Mouse (Mus musculus) splenic B cell, adult 2 months (primary cell): ENCODE measurements around the gene Wnt11.

ENCODE experiments used
- DNase-seq: peaks from one replicate; pipeline ENCODE4 v3.0.0-alpha.2; 2011; ENCODE audit warnings: low read depth, low spot score
- H3K27me3 ChIP-seq: 2 replicates; pipeline ENCODE4 v1.6.1; 2012; ENCODE audit warnings: mild to moderate bottlenecking, low read length, moderate library complexity, mixed read lengths; ENCODE audit not compliant: control insufficient read depth, poor library complexity, insufficient read depth, severe bottlenecking
- H3K36me3 ChIP-seq: 2 replicates; pipeline ENCODE4 v1.6.1; 2012; ENCODE audit warnings: mild to moderate bottlenecking, low read length, moderate library complexity, mixed read lengths; ENCODE audit not compliant: control insufficient read depth, poor library complexity, insufficient read depth, severe bottlenecking

Gene Wnt11

GRCm38 (mm10) chr7:98806961-98807360, 28.0 kb upstream of the Wnt11 start:
- Histone ChIP-seq H3K27me3 (no peaks in the 10 kb centered on the region), H3K36me3 (no peaks in the 10 kb centered on the region)
- no peak for DNase-seq

GRCm38 (mm10) chr7:98809372-98809771, 25.5 kb upstream of the Wnt11 start:
- DNase-seq = peak; percentile 40
- Histone ChIP-seq H3K27me3 (no peaks in the 10 kb centered on the region), H3K36me3 (no peaks in the 10 kb centered on the region)

GRCm38 (mm10) chr7:98810619-98811018, 24.3 kb upstream of the Wnt11 start:
- Histone ChIP-seq H3K27me3 (no peaks in the 10 kb centered on the region), H3K36me3 (no peaks in the 10 kb centered on the region)
- DNase-seq = no peak

GRCm38 (mm10) chr7:98820501-98820900, 14.4 kb upstream of the Wnt11 start:
- H3K27me3 ChIP-seq = no peaks in the 10 kb centered on the region
- DNase-seq = no peak
- no peaks in the 10 kb centered on the region for H3K36me3 ChIP-seq

- Histone ChIP-seq H3K27me3 (no peaks in the 10 kb centered on the region), H3K36me3 (no peaks in the 10 kb centered on the region)
- no peak for DNase-seq
These were observed 12.0 kb upstream of the Wnt11 start for GRCm38 (mm10) chr7:98822881-98823280.

- no peaks in the 10 kb centered on the region for H3K27me3 ChIP-seq
- H3K36me3 ChIP-seq = no peaks in the 10 kb centered on the region
- no peak for DNase-seq
These were observed 10.8 kb upstream of the Wnt11 start for GRCm38 (mm10) chr7:98823896-98824822.

GRCm38 (mm10) chr7:98828052-98828451, 6.9 kb upstream of the Wnt11 start:
- H3K36me3 ChIP-seq = no peaks in the 10 kb centered on the region
- DNase-seq = no peak

GRCm38 (mm10) chr7:98828876-98829275, 6.0 kb upstream of the Wnt11 start:
- no peaks in the 10 kb centered on the region for H3K27me3 ChIP-seq
- no peak for DNase-seq

More at GRCm38 (mm10) chr7:98828052-98828451, 6.9 kb upstream of the Wnt11 start:
- no peaks in the 10 kb centered on the region for H3K27me3 ChIP-seq

GRCm38 (mm10) chr7:98831290-98831689, 3.6 kb upstream of the Wnt11 start:
- no peaks in the 10 kb centered on the region for H3K36me3 ChIP-seq
- no peak for DNase-seq

More at GRCm38 (mm10) chr7:98828876-98829275, 6.0 kb upstream of the Wnt11 start:
- H3K36me3 ChIP-seq = no peaks in the 10 kb centered on the region

GRCm38 (mm10) chr7:98835519-98836441, 868 bp downstream of the Wnt11 start:
- DNase-seq = no peak
- no peaks in the 10 kb centered on the region for H3K36me3 ChIP-seq
- H3K27me3 ChIP-seq = no peaks in the 10 kb centered on the region

More at GRCm38 (mm10) chr7:98831290-98831689, 3.6 kb upstream of the Wnt11 start:
- H3K27me3 ChIP-seq = no peaks in the 10 kb centered on the region

- H3K36me3 ChIP-seq = no peaks in the 10 kb centered on the region
- DNase-seq = peak; percentile 75
- H3K27me3 ChIP-seq = no peaks in the 10 kb centered on the region
These were observed 1.7 kb downstream of the Wnt11 start for GRCm38 (mm10) chr7:98836646-98837045.

- peak; percentile 63 for DNase-seq
- H3K36me3 ChIP-seq = no peaks in the 10 kb centered on the region
- no peaks in the 10 kb centered on the region for H3K27me3 ChIP-seq
These were observed 3.0 kb downstream of the Wnt11 start for GRCm38 (mm10) chr7:98837901-98838300.

- Histone ChIP-seq H3K27me3 (no peaks in the 10 kb centered on the region), H3K36me3 (no peaks in the 10 kb centered on the region)
- peak; percentile 40 for DNase-seq
These were observed 3.8 kb downstream of the Wnt11 start for GRCm38 (mm10) chr7:98838729-98839141.

- no peaks in the 10 kb centered on the region for H3K36me3 ChIP-seq
- H3K27me3 ChIP-seq = no peaks in the 10 kb centered on the region
- no peak for DNase-seq
These were observed 4.4 kb downstream of the Wnt11 start for GRCm38 (mm10) chr7:98839312-98839711.

- no peaks in the 10 kb centered on the region for H3K27me3 ChIP-seq
- no peaks in the 10 kb centered on the region for H3K36me3 ChIP-seq
- no peak for DNase-seq
These were observed 5.9 kb downstream of the Wnt11 start for GRCm38 (mm10) chr7:98840771-98841170.
